Mouse (Mus musculus) retina, postnatal 7 days (tissue): ENCODE measurements around the gene 1700125H20Rik.
"Not testable (repeated sequence)": the region's sequence is repeated elsewhere in the genome, so short reads cannot be mapped to it uniquely, and the experiment has no call there.

Source experiments
- DNase-seq: peaks from one replicate; pipeline ENCODE4 v3.0.0-alpha.2; 2012; ENCODE audit warnings: low read depth, low spot score

1700125H20Rik gene

GRCm38 (mm10) chr11:85170058-85170740 lies at the start of gene 1700125H20Rik:
1700125H20Rik (plus strand) TSS chr11:85170404.
- peak; percentile 81 for DNase-seq

GRCm38 (mm10) chr11:85122073-85122472 lies 48.1 kb upstream of the 1700125H20Rik start:
- DNase-seq: no peak

- DNase-seq: no peak
Measured at GRCm38 (mm10) chr11:85123267-85123992, 46.8 kb upstream of the 1700125H20Rik start.

- no peak for DNase-seq
Measured at GRCm38 (mm10) chr11:85126257-85127102, 43.7 kb upstream of the 1700125H20Rik start.

GRCm38 (mm10) chr11:85128883-85129282 lies 41.3 kb upstream of the 1700125H20Rik start:
- DNase-seq: no peak

GRCm38 (mm10) chr11:85131542-85131941 lies 38.7 kb upstream of the 1700125H20Rik start:
- DNase-seq: no peak

GRCm38 (mm10) chr11:85138776-85139474 lies 31.3 kb upstream of the 1700125H20Rik start:
- DNase-seq: no peak

GRCm38 (mm10) chr11:85139581-85140540 lies 30.3 kb upstream of the 1700125H20Rik start, which contains the start of gene Usp32:
Usp32 (minus strand) TSS chr11:85140161.
- peak; percentile 98 for DNase-seq

- no peak for DNase-seq
Measured at GRCm38 (mm10) chr11:85152256-85152930, 17.8 kb upstream of the 1700125H20Rik start.

- DNase-seq: no peak
Measured at GRCm38 (mm10) chr11:85157301-85157700, 12.9 kb upstream of the 1700125H20Rik start.

- not testable (repeated sequence) for DNase-seq
Measured at GRCm38 (mm10) chr11:85163014-85163413, 7.2 kb upstream of the 1700125H20Rik start.

GRCm38 (mm10) chr11:85164371-85164770 lies 5.8 kb upstream of the 1700125H20Rik start:
- DNase-seq: no peak

GRCm38 (mm10) chr11:85167503-85167902 lies 2.7 kb upstream of the 1700125H20Rik start:
- no peak for DNase-seq

GRCm38 (mm10) chr11:85170833-85171232 lies 629 bp downstream of the 1700125H20Rik start:
- no peak for DNase-seq

GRCm38 (mm10) chr11:85175941-85176340 lies 5.7 kb downstream of the 1700125H20Rik start:
- no peak for DNase-seq

- DNase-seq: no peak
Measured at GRCm38 (mm10) chr11:85177761-85178160, 7.6 kb downstream of the 1700125H20Rik start.

GRCm38 (mm10) chr11:85178413-85178812 lies 8.2 kb downstream of the 1700125H20Rik start:
- DNase-seq: no peak

- DNase-seq: peak; percentile 59
Measured at GRCm38 (mm10) chr11:85182617-85183283, 12.5 kb downstream of the 1700125H20Rik start.

GRCm38 (mm10) chr11:85183284-85183779 lies 13.1 kb downstream of the 1700125H20Rik start:
- no peak for DNase-seq
